Mouse (Mus musculus) brain, adult 2 months (tissue): Measurements from ENCODE around the gene Kcna3.

Source experiments
- DNase-seq: peaks from one replicate; pipeline ENCODE4 v3.0.0; 2011; ENCODE audit warnings: low read depth, low spot score

Kcna3 gene

DNA sequence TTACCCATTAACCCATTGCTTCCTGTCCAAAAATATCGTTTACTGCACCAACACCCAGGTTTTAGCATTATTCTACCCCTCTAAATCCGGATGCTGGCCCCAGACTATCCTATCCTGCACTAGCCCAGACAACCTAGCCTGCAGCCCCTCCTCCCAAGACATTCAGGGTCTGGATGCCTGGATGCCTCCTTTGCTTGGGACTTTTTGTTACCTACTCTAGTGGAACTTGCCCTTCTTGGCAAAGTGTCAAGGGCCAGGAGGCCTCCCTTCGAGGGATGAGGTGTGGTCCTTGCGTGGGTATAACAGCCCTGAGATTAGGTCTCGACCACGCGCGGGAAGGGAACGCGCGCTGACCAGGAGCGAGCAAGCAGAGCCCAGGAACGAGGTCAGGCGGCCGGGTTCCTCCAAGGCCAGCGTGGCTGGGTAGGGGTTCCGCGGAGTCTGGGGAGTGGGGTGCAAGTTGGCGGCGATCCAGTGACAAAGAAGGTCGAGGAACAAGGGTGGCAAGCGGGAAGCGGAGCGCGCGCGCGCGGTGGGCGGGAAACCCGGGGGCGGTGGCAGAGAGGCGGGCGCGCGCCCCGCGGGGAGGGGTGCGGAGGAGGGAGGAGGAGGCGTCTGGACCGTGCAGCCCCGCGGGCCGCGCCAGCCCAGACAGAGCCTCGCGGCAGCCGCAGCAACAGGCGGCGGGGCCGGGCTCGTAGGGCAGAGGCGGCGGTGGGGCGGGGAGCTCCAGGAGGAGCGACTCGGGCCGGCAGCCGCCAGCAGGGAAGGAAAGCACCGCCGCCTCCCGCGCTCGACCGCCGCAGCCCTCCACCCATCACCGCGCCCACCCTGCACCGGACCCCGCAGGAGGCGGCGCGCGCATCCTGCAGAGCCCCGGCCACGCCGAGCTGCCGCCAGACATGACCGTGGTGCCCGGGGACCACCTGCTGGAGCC, at the start of gene Kcna3:
Gene Kcna3 (plus strand): TSS at position 649 of the 937 bp plus-strand sequence.
- DNase-seq = peak; percentile 74

DNA sequence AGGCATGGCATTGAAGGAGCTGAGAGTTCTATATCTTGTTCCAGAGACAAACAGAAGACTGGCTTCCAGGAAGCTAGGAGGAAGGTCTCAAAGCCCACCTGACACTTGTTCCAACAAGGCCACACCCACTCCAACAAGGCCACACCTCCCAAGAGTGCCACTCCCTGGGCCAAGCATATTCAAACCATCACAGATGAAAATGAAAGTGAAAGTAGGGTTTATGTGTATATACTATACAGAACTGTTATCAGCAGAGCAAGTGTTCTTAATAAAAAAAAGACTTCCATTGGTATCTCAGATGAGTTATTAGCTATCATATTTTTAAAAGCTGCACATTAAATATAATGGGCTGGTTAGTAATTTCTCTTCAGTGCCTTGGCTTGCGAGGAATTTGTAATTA, 44.6 kb upstream of the Kcna3 start:
- DNase-seq = no peak

DNA sequence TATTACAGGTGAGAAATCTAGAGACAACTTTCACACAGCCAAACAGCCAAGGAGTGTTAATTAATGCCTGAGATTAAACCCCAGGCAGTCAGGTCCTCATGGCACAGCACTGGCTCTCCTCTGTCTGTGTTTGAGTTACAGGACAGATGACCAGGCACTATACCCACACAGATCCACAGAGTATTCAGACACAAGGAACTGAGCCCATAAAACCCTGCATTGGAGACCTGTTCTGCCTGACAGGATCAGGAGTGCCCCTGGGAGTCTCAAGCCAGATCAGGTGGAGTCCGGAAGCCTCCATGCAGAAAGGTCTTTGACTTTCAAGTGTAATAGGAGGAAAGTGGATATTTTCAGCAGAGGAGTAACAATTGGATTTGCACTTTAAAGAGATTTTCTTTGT, 40.6 kb upstream of the Kcna3 start:
- no peak for DNase-seq

- no peak for DNase-seq
These were observed 39.8 kb upstream of the Kcna3 start for GRCm38 (mm10) chr3:106996186-106996585.

GRCm38 (mm10) chr3:106998370-106998769, 37.6 kb upstream of the Kcna3 start:
- peak; percentile 34 for DNase-seq

- no peak for DNase-seq
These were observed 35.8 kb upstream of the Kcna3 start for GRCm38 (mm10) chr3:107000165-107000564.

DNA sequence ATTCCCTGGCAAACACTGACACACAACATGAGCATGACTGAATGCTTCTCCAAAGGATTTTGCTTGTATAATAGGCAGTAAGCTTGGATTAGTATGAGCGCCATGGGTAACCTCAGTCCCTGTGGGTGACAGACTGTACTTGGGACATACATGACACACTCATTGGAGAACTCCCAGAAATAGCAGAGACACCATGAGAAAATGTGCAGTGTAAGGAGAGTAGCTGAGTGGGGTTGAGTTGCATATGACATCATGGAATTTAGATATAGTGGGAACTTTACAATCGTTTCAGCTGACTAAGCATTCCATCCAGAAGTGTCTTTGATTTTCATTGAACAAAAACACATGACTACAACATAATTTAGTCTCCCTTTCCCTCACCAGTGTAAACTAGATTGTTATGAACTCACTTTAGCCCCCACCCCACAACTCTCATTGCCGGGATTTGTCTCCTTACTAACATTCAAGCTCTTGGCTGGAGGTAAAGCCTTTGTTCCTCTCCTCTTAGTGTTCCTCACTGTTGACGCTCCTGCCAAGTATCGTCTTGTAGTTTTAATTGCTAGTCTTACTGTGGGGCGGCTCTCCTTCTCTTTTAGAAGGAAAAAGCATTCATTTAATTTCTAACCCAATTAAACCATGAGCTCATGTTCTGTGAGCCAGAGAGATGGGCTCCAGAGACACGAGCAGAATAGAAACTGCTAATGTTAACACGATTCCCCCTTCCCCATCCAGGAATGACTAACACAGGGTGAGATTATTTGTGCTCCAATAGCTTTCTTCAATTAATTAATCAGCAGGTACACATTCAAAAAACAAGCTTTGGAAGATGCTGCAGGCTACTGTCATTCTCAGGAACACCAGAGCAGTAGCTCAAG, 33.5 kb upstream of the Kcna3 start:
- peak; percentile 35 for DNase-seq

GRCm38 (mm10) chr3:107009329-107010076, 26.5 kb upstream of the Kcna3 start:
- DNase-seq = peak; percentile 64

DNA sequence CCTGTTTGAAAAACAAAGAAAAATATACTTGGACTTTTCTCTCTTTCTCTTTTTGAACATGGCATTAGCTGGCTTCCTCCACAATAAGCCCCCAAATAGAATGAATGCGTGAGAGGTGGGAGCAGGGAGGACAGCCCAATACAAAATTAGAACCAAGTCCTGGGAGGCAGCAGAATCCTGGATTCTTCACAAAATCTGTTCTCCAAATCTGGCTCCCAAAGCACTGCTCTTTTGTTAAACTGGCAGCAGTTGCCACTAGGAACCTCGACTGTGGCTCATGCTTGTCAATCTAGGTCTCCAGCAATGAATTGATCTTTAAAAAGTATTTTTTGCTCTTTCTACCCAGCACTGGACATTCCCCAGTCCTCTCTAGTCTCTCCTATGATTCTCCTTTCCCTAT, 17.7 kb upstream of the Kcna3 start:
- DNase-seq = peak; percentile 64

GRCm38 (mm10) chr3:107031547-107031946, 4.4 kb upstream of the Kcna3 start:
- no peak for DNase-seq

- no peak for DNase-seq
These were observed 1.2 kb upstream of the Kcna3 start for GRCm38 (mm10) chr3:107034776-107035175.

DNA sequence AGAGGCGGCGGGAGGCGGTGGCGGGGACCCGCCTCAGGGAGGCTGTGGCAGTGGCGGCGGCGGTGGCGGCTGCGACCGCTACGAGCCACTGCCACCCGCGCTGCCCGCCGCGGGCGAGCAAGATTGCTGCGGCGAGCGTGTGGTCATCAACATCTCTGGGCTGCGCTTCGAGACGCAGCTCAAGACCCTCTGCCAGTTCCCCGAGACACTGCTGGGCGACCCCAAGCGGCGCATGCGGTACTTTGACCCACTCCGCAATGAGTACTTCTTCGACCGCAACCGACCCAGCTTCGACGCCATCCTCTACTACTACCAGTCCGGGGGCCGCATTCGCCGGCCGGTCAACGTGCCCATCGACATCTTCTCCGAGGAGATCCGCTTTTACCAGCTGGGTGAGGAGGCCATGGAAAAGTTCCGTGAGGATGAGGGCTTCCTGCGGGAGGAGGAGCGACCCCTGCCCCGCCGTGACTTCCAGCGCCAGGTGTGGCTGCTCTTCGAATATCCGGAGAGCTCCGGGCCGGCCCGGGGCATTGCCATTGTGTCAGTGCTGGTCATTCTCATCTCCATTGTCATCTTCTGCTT, 580 bp downstream of the Kcna3 start:
- DNase-seq = peak; percentile 36

- no peak for DNase-seq
These were observed 1.1 kb downstream of the Kcna3 start for GRCm38 (mm10) chr3:107037105-107037504.

DNA sequence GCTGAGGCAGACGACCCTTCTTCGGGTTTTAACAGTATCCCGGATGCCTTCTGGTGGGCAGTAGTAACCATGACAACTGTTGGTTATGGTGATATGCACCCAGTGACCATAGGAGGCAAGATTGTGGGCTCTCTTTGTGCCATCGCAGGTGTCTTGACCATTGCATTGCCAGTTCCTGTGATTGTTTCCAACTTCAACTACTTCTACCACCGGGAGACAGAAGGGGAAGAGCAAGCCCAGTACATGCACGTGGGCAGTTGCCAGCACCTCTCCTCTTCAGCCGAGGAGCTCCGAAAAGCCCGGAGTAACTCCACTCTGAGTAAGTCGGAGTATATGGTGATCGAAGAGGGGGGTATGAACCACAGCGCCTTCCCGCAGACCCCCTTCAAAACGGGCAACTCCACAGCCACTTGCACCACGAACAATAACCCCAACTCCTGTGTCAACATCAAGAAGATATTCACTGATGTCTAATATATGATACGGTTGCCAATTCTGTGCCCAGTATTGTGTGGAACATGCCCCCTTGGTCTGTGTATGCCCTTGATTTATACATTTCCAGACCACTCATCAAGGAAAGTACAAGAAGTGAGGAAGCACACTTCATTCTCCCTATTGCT, 1.7 kb downstream of the Kcna3 start:
- peak; percentile 37 for DNase-seq

GRCm38 (mm10) chr3:107038156-107038536, 2.2 kb downstream of the Kcna3 start:
- no peak for DNase-seq

GRCm38 (mm10) chr3:107038661-107039223, 2.8 kb downstream of the Kcna3 start:
- DNase-seq = peak; percentile 92

DNA sequence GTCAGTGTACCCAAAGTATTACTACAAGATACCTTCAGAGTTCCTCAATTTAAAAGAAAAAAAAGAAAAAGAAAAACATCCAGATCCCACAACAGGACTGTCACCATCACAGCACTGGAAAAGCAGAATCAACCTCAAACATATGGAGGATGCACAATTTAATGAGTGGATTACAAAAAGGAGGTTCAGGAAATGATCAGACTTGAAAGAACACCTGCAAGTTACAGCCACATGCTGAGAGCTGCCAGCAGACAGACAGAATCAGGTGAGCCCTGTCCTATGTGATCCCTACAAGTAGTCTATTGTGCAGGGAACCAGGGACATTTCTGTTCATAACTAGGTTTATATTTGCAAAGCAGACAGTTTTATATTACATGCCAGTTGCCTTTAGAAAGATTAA, 3.3 kb downstream of the Kcna3 start:
- DNase-seq = peak; percentile 45

DNA sequence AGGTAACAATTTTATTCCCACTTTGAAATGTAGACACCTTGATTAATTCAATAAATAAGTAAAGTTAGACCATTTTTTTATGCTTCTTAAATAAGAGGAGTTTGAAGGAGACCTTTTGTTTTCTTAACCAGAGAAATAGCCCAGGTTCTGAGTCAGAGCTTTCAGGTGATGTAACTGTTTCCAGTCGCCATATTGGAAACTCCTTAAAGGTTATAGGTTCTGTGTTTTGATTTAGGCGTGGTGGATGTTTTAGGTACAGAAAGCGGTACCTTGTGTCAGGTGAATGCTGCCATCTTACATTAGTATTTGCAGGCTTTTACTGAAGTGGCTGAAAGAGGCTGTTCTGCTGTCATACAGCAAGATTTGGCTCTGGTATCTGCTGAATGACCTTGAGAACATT, 4.4 kb downstream of the Kcna3 start:
- DNase-seq = peak; percentile 42

- DNase-seq = peak; percentile 53
These were observed 5.7 kb downstream of the Kcna3 start for GRCm38 (mm10) chr3:107041718-107042117.

DNA sequence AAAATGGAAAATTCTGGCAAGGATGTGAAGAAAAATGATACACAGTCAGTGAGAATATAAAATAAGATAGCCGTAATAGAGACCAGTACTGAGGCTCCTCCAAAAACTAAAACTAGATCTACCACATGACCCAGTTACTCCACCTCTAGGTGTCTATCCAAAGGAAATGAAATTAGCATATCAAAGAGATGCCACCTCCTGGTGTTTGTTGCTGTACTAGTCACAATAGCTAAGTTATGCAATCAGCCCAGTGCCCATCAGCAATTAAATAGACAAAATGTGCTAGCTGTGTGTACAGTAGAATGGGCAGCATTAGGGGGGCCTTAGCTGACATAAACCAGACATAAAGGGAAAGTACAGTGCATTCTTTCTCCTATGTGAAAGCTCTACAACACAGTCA, 25.5 kb downstream of the Kcna3 start:
- no peak for DNase-seq

GRCm38 (mm10) chr3:107062771-107063170, 26.8 kb downstream of the Kcna3 start:
- peak; percentile 90 for DNase-seq
